Mouse (Mus musculus): Measurements from ENCODE around the gene Myog. TPM values are rescaled to one million over a fixed set of nuclear protein-coding genes. Genes with fewer than 3 reads are reported as not detected.
A peak's percentile ranks its signal among the peaks of the same experiment; 100 is the strongest.

The Myog gene
- polyA plus RNA-seq, 1 experiment from 2014 or later: 117 TPM

- WGBS: 39% methylated on average over 13 of the region's 13 CpGs
- Histone ChIP-seq H3K36me3 (0 out of 2 replicates have a peak, but pooled peaks cover 4% of the 10 kb centered on the region), H3K27me3 (no peaks in the 10 kb centered on the region), H3K4me2 (peak within 1 kb of the TSS; percentile 30; the same call in 1 of the 2 replicates), H3K4me1 (peaks cover 37% of the 10 kb centered on the region), H3K27ac (peak within 1 kb of the TSS; percentile 68), H3K9ac (no peak within 1 kb of the TSS), H3K4me3 (no peak within 1 kb of the TSS), H3K9me3 (no peaks in the 10 kb centered on the region)
- ATAC-seq (ENCODE audit: insufficient number of reproducible peaks, low FRiP score, low TSS enrichment, low read depth): peak; percentile 75
These were observed 43.0 kb downstream of the Myog start, which contains the start of gene Ppfia4 for GRCm38 (mm10) chr1:134332770-134333271. Gene Ppfia4 (minus strand): TSS chr1:134332928.

- H3K4me1 ChIP-seq: peaks cover 37% of the 10 kb centered on the region
- H3K27ac ChIP-seq: no peak overlapping the region
- no peak overlapping the region for H3K9ac ChIP-seq
- ATAC-seq (ENCODE audit: insufficient number of reproducible peaks, low FRiP score, low TSS enrichment, low read depth): no peak
- H3K9me3 ChIP-seq: no peaks in the 10 kb centered on the region
- no peaks in the 10 kb centered on the region for H3K27me3 ChIP-seq
- WGBS: 89% methylated on average over 10 of the region's 10 CpGs
- H3K4me3 ChIP-seq: no peak overlapping the region
- no peaks in the 10 kb centered on the region for H3K36me3 ChIP-seq
- H3K4me2 ChIP-seq: no peak overlapping the region
These were observed 43.8 kb downstream of the Myog start for GRCm38 (mm10) chr1:134333371-134334110.

- Histone ChIP-seq H3K4me1 (peaks cover 37% of the 10 kb centered on the region), H3K9ac (no peak overlapping the region), H3K27me3 (no peaks in the 10 kb centered on the region), H3K4me3 (no peak overlapping the region), H3K27ac (no peak overlapping the region), H3K36me3 (no peaks in the 10 kb centered on the region), H3K4me2 (no peak overlapping the region), H3K9me3 (no peaks in the 10 kb centered on the region)
- WGBS: 57% methylated on average over 7 of the region's 7 CpGs
- ATAC-seq (ENCODE audit: insufficient number of reproducible peaks, low FRiP score, low TSS enrichment, low read depth): no peak
These were observed 44.5 kb downstream of the Myog start for GRCm38 (mm10) chr1:134334111-134334827.

- Histone ChIP-seq H3K9ac (no peak overlapping the region), H3K9me3 (no peaks in the 10 kb centered on the region), H3K36me3 (no peaks in the 10 kb centered on the region), H3K4me1 (peaks cover 37% of the 10 kb centered on the region), H3K27ac (peak overlapping the region; percentile 9; the same call in 1 of the 2 replicates), H3K27me3 (no peaks in the 10 kb centered on the region), H3K4me2 (no peak overlapping the region), H3K4me3 (no peak overlapping the region)
- WGBS: 55% methylated on average over 13 of the region's 13 CpGs
- no peak for ATAC-seq (ENCODE audit: insufficient number of reproducible peaks, low FRiP score, low TSS enrichment, low read depth)
These were observed 45.6 kb downstream of the Myog start for GRCm38 (mm10) chr1:134335211-134335923.

- Histone ChIP-seq H3K4me2 (no peak overlapping the region), H3K9me3 (no peaks in the 10 kb centered on the region), H3K4me3 (no peak overlapping the region), H3K27ac (no peak overlapping the region), H3K27me3 (no peaks in the 10 kb centered on the region), H3K4me1 (peaks cover 37% of the 10 kb centered on the region), H3K36me3 (no peaks in the 10 kb centered on the region), H3K9ac (no peak overlapping the region)
- 81% methylated on average over 12 of the region's 12 CpGs for WGBS
- ATAC-seq (ENCODE audit: insufficient number of reproducible peaks, low FRiP score, low TSS enrichment, low read depth): no peak
These were observed 46.4 kb downstream of the Myog start for GRCm38 (mm10) chr1:134335924-134336810.

GRCm38 (mm10) chr1:134336958-134337710 is 47.3 kb downstream of the Myog start:
- Histone ChIP-seq H3K9me3 (no peaks in the 10 kb centered on the region), H3K9ac (no peak overlapping the region), H3K36me3 (no peaks in the 10 kb centered on the region), H3K4me2 (no peak overlapping the region), H3K4me3 (no peak overlapping the region), H3K27ac (no peak overlapping the region), H3K4me1 (peaks cover 35% of the 10 kb centered on the region), H3K27me3 (no peaks in the 10 kb centered on the region)
- 59% methylated on average over 11 of the region's 11 CpGs for WGBS
- no peak for ATAC-seq (ENCODE audit: insufficient number of reproducible peaks, low FRiP score, low TSS enrichment, low read depth)

GRCm38 (mm10) chr1:134339162-134339561 is 49.4 kb downstream of the Myog start:
- H3K4me2 ChIP-seq: no peak overlapping the region
- no peak overlapping the region for H3K27ac ChIP-seq
- H3K4me1 ChIP-seq: peaks cover 31% of the 10 kb centered on the region
- no peaks in the 10 kb centered on the region for H3K36me3 ChIP-seq
- H3K9ac ChIP-seq: no peak overlapping the region
- no peaks in the 10 kb centered on the region for H3K9me3 ChIP-seq
- WGBS: 73% methylated on average over 7 of the region's 7 CpGs
- ATAC-seq (ENCODE audit: insufficient number of reproducible peaks, low FRiP score, low TSS enrichment, low read depth): no peak
- H3K4me3 ChIP-seq: no peak overlapping the region
- no peaks in the 10 kb centered on the region for H3K27me3 ChIP-seq

GRCm38 (mm10) chr1:134339757-134340619 is 50.2 kb downstream of the Myog start:
- Histone ChIP-seq H3K4me1 (peaks cover 30% of the 10 kb centered on the region), H3K27ac (no peak overlapping the region), H3K9ac (no peak overlapping the region), H3K36me3 (no peaks in the 10 kb centered on the region), H3K4me3 (no peak overlapping the region), H3K4me2 (no peak overlapping the region), H3K27me3 (no peaks in the 10 kb centered on the region), H3K9me3 (no peaks in the 10 kb centered on the region)
- ATAC-seq (ENCODE audit: insufficient number of reproducible peaks, low FRiP score, low TSS enrichment, low read depth): no peak
- WGBS: 92% methylated on average over 18 of the region's 18 CpGs

GRCm38 (mm10) chr1:134341641-134342277 is 52.0 kb downstream of the Myog start:
- Histone ChIP-seq H3K9ac (no peak overlapping the region), H3K4me2 (no peak overlapping the region), H3K27me3 (no peaks in the 10 kb centered on the region), H3K4me1 (peaks cover 22% of the 10 kb centered on the region), H3K36me3 (peaks cover 11% of the 10 kb centered on the region; the same call in 1 of the 2 replicates), H3K27ac (no peak overlapping the region), H3K9me3 (no peaks in the 10 kb centered on the region), H3K4me3 (no peak overlapping the region)
- 77% methylated on average over 5 of the region's 5 CpGs for WGBS
- ATAC-seq (ENCODE audit: insufficient number of reproducible peaks, low FRiP score, low TSS enrichment, low read depth): no peak
